Mouse (Mus musculus) spleen, adult 12 weeks (tissue): ENCODE measurements around the gene Sorbs1.
A peak's percentile ranks its signal among the peaks of the same experiment; 100 is the strongest.

ENCODE experiments used
- DNase-seq: peaks from one replicate; pipeline ENCODE4 v3.0.0; 2022; ENCODE audit warnings: low spot score

The Sorbs1 gene

GRCm38 (mm10) chr19:40299983-40300759, 213.4 kb downstream of the Sorbs1 start:
- no peak for DNase-seq

DNA sequence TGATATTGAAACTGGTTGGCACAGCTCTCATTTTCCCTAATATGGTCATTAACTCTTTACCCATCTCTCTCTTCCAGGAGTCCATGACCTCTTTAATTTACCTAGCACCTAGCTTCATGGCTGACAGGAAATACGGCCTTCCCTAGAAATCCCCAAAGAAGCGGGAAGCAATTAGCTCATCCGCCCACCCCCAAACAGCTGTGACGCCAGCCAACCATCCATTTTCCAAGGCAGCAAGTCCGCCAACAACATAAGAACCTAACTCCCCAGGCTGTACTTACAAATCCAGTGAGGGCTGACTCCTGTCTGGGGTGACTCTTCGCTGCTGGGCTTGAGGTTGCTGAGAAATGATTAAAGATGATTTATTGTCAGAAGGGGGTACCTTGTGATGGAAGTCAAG, 214.4 kb downstream of the Sorbs1 start:
- DNase-seq = no peak

DNA sequence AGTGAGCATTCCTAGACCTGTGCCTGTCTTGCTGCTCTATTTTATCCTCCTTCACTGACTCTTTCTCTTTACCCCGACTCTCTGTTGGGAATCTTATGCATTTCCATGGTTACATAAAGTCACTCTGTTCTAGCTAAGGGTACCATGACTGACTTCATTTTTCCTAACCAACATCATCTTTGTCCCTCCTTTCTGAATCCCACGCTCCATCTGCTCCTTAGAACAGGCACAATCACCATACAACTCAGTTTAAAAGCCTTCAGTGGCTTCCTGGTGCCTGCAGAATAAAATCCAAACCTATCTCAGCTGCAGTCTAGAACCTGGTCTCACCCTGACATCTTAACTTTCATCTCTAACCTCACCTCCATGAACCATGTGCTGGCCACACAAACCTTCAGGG, 215.0 kb downstream of the Sorbs1 start:
- DNase-seq = no peak

- no peak for DNase-seq
These were observed 215.8 kb downstream of the Sorbs1 start for GRCm38 (mm10) chr19:40297798-40298144.

DNA sequence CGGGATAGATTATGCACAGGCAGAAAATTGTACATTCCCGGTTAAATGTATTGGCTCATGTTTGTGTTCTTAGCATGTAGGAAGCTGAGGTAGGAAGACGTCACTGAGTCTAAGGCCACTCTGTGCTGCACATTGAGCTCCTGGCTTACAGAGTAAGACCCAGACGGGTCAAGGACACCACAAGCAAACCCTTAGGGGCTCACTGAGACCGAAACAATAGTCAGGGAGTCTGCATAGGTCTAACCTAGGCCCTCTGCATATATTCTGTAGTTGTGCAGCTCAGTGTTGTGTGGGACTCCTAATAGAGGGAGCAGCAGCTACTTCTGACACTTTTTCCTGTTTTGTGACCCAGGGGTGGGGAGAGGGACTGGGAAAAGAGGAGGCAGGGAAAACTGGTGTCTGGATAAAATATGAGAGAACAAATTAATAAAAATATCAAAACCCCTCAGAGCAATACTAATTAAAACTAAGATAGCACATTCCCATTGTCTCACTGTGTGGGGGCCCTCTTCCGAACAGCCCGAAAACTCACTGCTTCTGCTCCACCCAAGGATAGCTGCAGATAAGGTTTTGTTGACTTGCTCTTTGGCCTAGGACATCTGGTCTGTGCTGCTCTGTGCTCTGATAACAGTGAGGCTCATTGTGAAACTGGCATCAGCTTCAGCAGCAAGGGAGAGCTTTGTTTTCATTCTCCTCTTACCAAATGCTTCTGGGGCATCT, 216.3 kb downstream of the Sorbs1 start:
- DNase-seq = no peak

DNA sequence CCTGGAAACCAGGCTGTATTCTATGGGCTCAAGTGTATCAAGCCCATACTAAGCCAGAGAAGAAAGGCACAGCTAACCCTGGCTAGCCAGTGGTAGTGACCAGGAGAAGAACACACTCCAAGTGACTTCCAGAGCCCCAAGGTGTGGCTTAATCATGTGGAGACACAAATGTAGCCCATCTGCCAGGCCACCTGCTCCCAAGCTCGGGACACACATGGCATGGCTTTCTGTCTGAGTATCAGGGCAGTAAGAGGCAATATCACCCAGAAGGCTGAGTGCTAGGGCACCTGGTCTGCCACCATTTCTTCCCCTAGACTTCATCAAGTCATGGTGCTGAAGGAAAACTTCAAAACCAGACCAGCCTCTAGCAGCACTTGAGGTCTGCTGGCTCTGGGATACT, 219.3 kb downstream of the Sorbs1 start:
- no peak for DNase-seq

GRCm38 (mm10) chr19:40293791-40294190, 219.8 kb downstream of the Sorbs1 start:
- no peak for DNase-seq

- no peak for DNase-seq
These were observed 223.4 kb downstream of the Sorbs1 start for GRCm38 (mm10) chr19:40290099-40290724.

GRCm38 (mm10) chr19:40288415-40288814, 225.2 kb downstream of the Sorbs1 start:
- DNase-seq = no peak

GRCm38 (mm10) chr19:40284704-40285103, 228.9 kb downstream of the Sorbs1 start:
- DNase-seq = no peak

GRCm38 (mm10) chr19:40283415-40283814, 230.2 kb downstream of the Sorbs1 start:
- DNase-seq = no peak

GRCm38 (mm10) chr19:40278372-40279023, 235.1 kb downstream of the Sorbs1 start:
- DNase-seq = no peak

DNA sequence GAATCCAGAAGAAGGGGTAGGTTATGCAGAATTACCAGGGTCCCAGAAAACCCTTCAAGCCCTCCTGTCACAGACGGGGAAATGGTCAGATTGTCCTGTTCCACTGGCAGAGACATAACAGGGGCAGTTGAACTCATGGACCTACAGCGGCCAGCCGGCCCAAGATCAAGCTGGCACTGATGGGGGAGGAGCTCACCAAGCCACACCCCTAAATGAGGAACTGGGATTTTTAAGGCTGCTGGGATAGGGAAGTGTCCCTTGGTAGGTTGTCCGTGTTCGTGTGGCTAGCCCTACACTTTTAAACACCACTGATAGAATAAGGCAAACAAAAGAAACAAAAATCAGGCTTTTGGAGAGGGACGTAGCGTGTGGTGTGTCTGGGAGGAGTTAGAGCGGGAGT, 236.1 kb downstream of the Sorbs1 start:
- DNase-seq = no peak

GRCm38 (mm10) chr19:40275401-40276188, 238.0 kb downstream of the Sorbs1 start:
- no peak for DNase-seq

DNA sequence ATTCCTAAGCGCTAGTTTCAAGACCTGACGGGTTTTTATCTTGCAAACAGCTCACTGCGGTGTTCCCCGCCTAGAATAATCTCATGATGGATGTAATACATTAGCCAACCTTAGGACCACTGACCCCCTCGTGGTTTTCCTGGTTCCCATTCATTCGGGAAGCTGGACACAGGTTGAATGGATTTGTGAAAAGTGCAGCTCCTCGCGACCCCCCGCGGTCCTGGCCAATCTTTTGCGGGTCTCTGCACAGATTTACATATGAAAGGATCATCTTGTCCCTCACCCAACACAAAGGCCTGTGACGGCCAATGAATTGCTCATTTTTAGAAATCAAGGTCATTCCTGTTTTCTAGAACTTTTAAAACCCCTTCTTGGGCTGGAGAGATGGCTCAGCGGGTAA, 240.9 kb downstream of the Sorbs1 start:
- no peak for DNase-seq

GRCm38 (mm10) chr19:40271308-40271892, 242.2 kb downstream of the Sorbs1 start, which contains the start of gene Pdlim1:
Gene Pdlim1 (minus strand): TSS chr19:40271842.
- peak; percentile 44 for DNase-seq

DNA sequence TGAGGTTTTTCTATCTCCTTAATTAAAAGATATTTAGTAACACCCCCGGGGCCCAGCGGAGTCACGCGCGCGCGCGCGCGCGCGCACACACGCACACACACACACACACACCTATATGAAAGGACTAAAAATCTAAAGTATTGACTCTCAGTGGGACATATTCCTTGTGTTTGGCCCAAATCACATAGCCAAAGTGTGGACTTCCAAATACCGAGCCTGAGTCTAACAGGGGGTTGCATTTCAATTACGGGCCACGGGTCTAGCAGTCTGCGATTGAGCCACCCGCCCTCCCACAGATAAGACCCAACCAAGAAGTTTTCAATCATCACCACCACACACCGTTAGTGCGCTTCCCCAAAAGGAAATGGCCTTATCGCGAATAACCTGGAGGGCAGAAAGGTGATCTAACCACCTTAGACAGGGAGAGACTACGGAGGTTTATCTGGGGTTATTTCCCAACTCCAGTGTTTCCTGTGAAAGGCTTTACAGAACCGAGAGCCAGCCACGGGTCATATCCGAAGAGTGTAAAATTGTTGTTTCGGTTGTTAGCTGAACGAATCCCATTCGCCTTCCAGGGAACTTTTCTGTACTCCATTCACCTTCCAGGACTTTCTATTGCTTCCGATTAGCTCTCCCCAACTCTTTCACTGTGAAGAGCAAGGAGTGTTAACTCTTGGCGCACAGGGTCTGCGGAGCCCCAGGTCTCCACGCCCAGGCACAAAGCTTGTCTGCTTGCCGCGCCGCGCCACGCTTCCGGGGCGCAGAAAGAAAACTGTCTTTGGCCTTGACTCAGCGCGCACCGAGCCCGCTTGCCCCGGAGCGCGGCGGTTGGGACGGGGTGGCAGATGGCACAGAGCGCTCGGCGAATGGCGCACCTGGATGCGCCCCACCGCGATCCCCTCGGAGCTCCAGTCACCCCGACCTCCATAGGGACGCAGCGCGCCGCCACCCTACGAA, 242.9 kb downstream of the Sorbs1 start:
- peak; percentile 24 for DNase-seq

GRCm38 (mm10) chr19:40269526-40269925, 244.1 kb downstream of the Sorbs1 start:
- no peak for DNase-seq

DNA sequence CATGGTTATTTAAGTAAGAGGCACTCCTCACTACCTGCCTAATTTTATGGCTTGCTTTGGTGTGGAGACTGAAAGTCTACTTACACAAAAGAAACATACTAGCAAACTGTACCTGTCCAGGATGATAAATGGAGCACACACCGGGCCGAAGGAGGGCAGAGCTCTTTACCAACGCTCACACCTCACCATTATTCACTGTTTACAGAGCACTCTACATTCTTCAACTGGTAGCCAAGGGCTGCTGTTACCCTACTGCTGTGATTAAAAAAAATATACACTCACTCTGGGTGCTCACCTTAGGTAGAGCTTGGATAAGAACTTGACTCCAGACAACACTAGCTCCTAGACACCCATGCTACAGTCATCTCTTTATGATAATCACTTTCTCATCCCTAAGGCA, 245.1 kb downstream of the Sorbs1 start:
- no peak for DNase-seq

- DNase-seq = peak; percentile 4
These were observed 246.2 kb downstream of the Sorbs1 start for GRCm38 (mm10) chr19:40267380-40267779.
